Mouse (Mus musculus): ENCODE measurements around the gene Slco3a1.

DNA sequence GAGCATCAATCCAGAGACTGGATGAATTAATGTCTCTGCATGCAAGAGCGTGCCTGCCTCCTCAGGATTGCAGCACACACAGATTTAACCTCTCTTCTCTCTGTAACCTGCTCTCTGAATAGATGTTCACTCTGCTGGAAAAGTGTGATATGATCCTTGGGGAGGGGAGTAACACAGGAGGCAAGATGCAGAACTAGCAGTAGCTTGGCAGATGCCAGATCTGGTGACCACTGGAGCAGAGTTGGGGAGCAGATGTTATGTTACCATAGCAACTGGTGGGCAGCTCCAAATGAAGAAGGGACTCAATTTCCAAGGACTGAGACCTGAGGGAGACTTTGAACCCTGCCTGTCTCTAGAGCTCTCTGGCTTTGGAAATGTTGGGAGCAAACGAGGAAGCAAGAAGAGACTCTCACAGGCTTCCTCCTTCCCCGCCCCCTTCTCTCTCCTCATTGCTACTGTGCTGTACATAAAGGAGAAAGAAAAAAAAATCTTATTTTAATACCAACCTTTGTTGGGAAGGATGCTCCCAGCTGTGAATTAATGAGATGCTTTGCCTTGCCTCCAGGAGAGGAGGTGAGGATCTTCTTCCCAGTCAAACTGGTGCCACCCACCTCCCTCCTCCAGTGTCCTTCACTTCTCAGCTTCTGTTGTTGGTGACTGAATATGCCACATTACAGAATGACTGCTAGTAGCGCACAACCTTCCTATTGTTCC, 314.0 kb downstream of the Slco3a1 start:
- TF ChIP-seq POLR2A (IDR thresholded peaks at IDR 0.05; ENCODE audit: borderline replicate concordance, insufficient read depth, low read length) (no peak), CTCF (IDR thresholded peaks at IDR 0.05; ENCODE audit: borderline replicate concordance, insufficient read depth, low read depth, low read length) (no peak)

Data from cerebellum, adult 2 months (tissue).